Mouse (Mus musculus) MEL (cell line): ENCODE data around the gene Cplx2. TPM values are rescaled to one million over a fixed set of nuclear protein-coding genes. Genes with fewer than 3 reads are reported as not detected.
A peak's percentile ranks its signal among the peaks of the same experiment; 100 is the strongest.

Experiments used
- DNase-seq: peaks from one replicate; pipeline ENCODE4 v3.0.0; 2011; ENCODE audit warnings: low read depth, low spot score
- H3K27ac ChIP-seq: 2 replicates; pipeline ENCODE4 v1.5.1; 2012; ENCODE audit warnings: low read depth, mild to moderate bottlenecking, control low read depth, low read length, moderate library complexity; ENCODE audit not compliant: control insufficient read depth
- H3K27me3 ChIP-seq, 2 experiments: fragments of 150-350 bp in 1 of 2; sonication (generic) in 1 of 2; 2 replicates each; pipeline ENCODE4 v1.6.1; 2012; ENCODE audit warnings: low read length in 2 of 2, mild to moderate bottlenecking in 2 of 2, improper control_type of control experiment in 1 of 2, moderate library complexity in 1 of 2; ENCODE audit not compliant: insufficient read depth in 2 of 2, control insufficient read depth in 1 of 2
- H3K36me3 ChIP-seq, 2 experiments: 2 replicates each; pipeline ENCODE4 v1.6.1; 2012 to 2014; ENCODE audit warnings: low read length in 2 of 2, improper control_type of control experiment in 1 of 2, inconsistent platforms in 1 of 2, mild to moderate bottlenecking in 1 of 2; ENCODE audit not compliant: insufficient read depth in 2 of 2, control insufficient read depth in 1 of 2
- H3K4me1 ChIP-seq, 2 experiments: fragments of 150-350 bp in 1 of 2; sonication (generic) in 1 of 2; 2 replicates each; pipeline ENCODE4 v1.6.1; 2012; ENCODE audit warnings: low read length in 2 of 2, improper control_type of control experiment in 1 of 2, mild to moderate bottlenecking in 1 of 2; ENCODE audit not compliant: insufficient read depth in 2 of 2, control insufficient read depth in 1 of 2
- H3K4me3 ChIP-seq, 2 experiments: fragments of 150-350 bp in 1 of 2; sonication (generic) in 1 of 2; 2 replicates each; pipeline ENCODE4 v1.5.1; 2012; ENCODE audit warnings: low read depth in 2 of 2, low read length in 2 of 2, mild to moderate bottlenecking in 2 of 2, moderate library complexity in 2 of 2, control low read depth in 1 of 2, improper control_type of control experiment in 1 of 2; ENCODE audit not compliant: control insufficient read depth in 1 of 2, insufficient read depth in 1 of 2
- H3K79me2 ChIP-seq: 2 replicates; pipeline ENCODE4 v1.6.1; 2012; ENCODE audit warnings: mild to moderate bottlenecking, low read length, moderate library complexity; ENCODE audit not compliant: control insufficient read depth, poor library complexity, insufficient read depth
- H3K9ac ChIP-seq: 2 replicates; pipeline ENCODE4 v1.6.1; 2012; ENCODE audit warnings: low read depth, mild to moderate bottlenecking, control low read depth, low read length, moderate library complexity; ENCODE audit not compliant: control insufficient read depth, poor library complexity, severe bottlenecking
- H3K9me3 ChIP-seq: fragments of 150-350 bp; sonication (generic); replicated peaks from 2 replicates; pipeline ENCODE4 v1.6.1; 2012; ENCODE audit warnings: mild to moderate bottlenecking, low read length, improper control_type of control experiment, moderate library complexity; ENCODE audit not compliant: insufficient read depth
- BHLHE40 ChIP-seq: IDR thresholded peaks from 2 replicates; pipeline ENCODE4 v1.6.1; 2012; ENCODE audit warnings: low read depth, mild to moderate bottlenecking, inconsistent platforms, low read length, improper control_type of control experiment, borderline replicate concordance
- CHD1 ChIP-seq: IDR thresholded peaks from 2 replicates; pipeline ENCODE4 v1.6.1; 2012; ENCODE audit warnings: low read depth, mild to moderate bottlenecking, inconsistent platforms, low read length, improper control_type of control experiment
- CTCF ChIP-seq, 3 experiments: IDR thresholded peaks in 2 of 3; conservative IDR thresholded peaks in 1 of 3; 2 replicates each; pipeline ENCODE4 v1.5.1; 2011 to 2012; ENCODE audit warnings: low read length in 3 of 3, low read depth in 2 of 3, mild to moderate bottlenecking in 2 of 3, improper control_type of control experiment in 1 of 3, inconsistent platforms in 1 of 3, mixed read lengths in 1 of 3, moderate library complexity in 1 of 3; ENCODE audit not compliant: control insufficient read depth in 1 of 3, insufficient read depth in 1 of 3, poor library complexity in 1 of 3, severe bottlenecking in 1 of 3
- HCFC1 ChIP-seq: IDR thresholded peaks from 2 replicates; pipeline ENCODE4 v1.6.1; 2012; ENCODE audit warnings: low read depth, mild to moderate bottlenecking, inconsistent platforms, low read length, improper control_type of control experiment, moderate library complexity
- KAT2A ChIP-seq: conservative IDR thresholded peaks from 2 replicates; pipeline ENCODE4 v1.6.1; 2012; ENCODE audit warnings: low read depth, low read length, improper control_type of control experiment, inconsistent platforms
- MAX ChIP-seq: IDR thresholded peaks from 2 replicates; pipeline ENCODE4 v1.6.1; 2011; ENCODE audit warnings: low read length, improper control_type of control experiment
- MAZ ChIP-seq: IDR thresholded peaks from 2 replicates; pipeline ENCODE4 v1.6.1; 2012; ENCODE audit warnings: low read depth, mild to moderate bottlenecking, inconsistent platforms, low read length, improper control_type of control experiment
- MEF2A ChIP-seq: IDR thresholded peaks from 2 replicates; pipeline ENCODE4 v1.6.1; 2014; ENCODE audit warnings: low read depth, mild to moderate bottlenecking, inconsistent platforms, low read length, improper control_type of control experiment; ENCODE audit not compliant: poor library complexity, insufficient replicate concordance, severe bottlenecking; ENCODE audit errors: extremely low read depth
- MYC ChIP-seq: IDR thresholded peaks from 2 replicates; pipeline ENCODE4 v1.6.1; 2011; ENCODE audit warnings: low read depth, mild to moderate bottlenecking, low read length, improper control_type of control experiment, moderate library complexity
- NELFE ChIP-seq: IDR thresholded peaks from 2 replicates; pipeline ENCODE4 v1.6.1; 2011; ENCODE audit warnings: low read depth, low read length, improper control_type of control experiment
- POLR2A ChIP-seq, 2 experiments: IDR thresholded peaks; 2 replicates each; pipeline ENCODE4 v1.6.1; 2011 to 2012; ENCODE audit warnings: low read length in 2 of 2, mild to moderate bottlenecking in 2 of 2, control low read depth in 1 of 2, improper control_type of control experiment in 1 of 2, low read depth in 1 of 2, moderate library complexity in 1 of 2; ENCODE audit not compliant: control insufficient read depth in 1 of 2, insufficient read depth in 1 of 2, poor library complexity in 1 of 2
- POLR2AphosphoS2 ChIP-seq: IDR thresholded peaks from 2 replicates; pipeline ENCODE4 v1.6.1; 2011; ENCODE audit warnings: low read length, improper control_type of control experiment
- POLR2AphosphoS5 ChIP-seq: IDR thresholded peaks from 2 replicates; pipeline ENCODE4 v1.6.1; 2012; ENCODE audit warnings: low read depth, borderline replicate concordance, mild to moderate bottlenecking, inconsistent platforms, low read length, moderate library complexity, mixed read lengths
- RAD21 ChIP-seq: IDR thresholded peaks from 2 replicates; pipeline ENCODE4 v1.6.1; 2011; ENCODE audit warnings: mild to moderate bottlenecking, low read depth, low read length, improper control_type of control experiment
- SMC3 ChIP-seq: IDR thresholded peaks from 2 replicates; pipeline ENCODE4 v1.6.1; 2011; ENCODE audit warnings: low read depth, low read length, improper control_type of control experiment
- TAL1 ChIP-seq: IDR thresholded peaks from 2 replicates; pipeline ENCODE4 v1.6.1; 2012; ENCODE audit warnings: mild to moderate bottlenecking, inconsistent platforms, low read length, moderate library complexity, mixed read lengths
- TBP ChIP-seq: IDR thresholded peaks from 2 replicates; pipeline ENCODE4 v1.8.0; 2011; ENCODE audit warnings: low read depth, low read length, improper control_type of control experiment
- USF2 ChIP-seq, 2 experiments: IDR thresholded peaks; 2 replicates each; pipeline ENCODE4 v1.6.1; 2011 to 2012; ENCODE audit warnings: improper control_type of control experiment in 2 of 2, low read length in 2 of 2, borderline replicate concordance in 1 of 2, inconsistent platforms in 1 of 2, low read depth in 1 of 2, mild to moderate bottlenecking in 1 of 2; ENCODE audit not compliant: insufficient read depth in 1 of 2
- ZC3H11A ChIP-seq: IDR thresholded peaks from 2 replicates; pipeline ENCODE4 v1.6.1; 2012; ENCODE audit warnings: low read depth, mild to moderate bottlenecking, inconsistent platforms, low read length, improper control_type of control experiment
- polyA plus RNA-seq, 2 experiments: library from polyadenylated mRNA; stranded (reverse) in 1 of 2; unstranded in 1 of 2; fragments of >175 nt in 1 of 2; fragments of >200 nt in 1 of 2; gene quantifications; 2 replicates each; pipeline versions ENCODE4 v1.2.1 to v1.2.4; 2012; ENCODE audit warnings: low replicate concordance in 2 of 2, low read depth in 1 of 2; ENCODE audit not compliant: insufficient read length in 2 of 2, insufficient read depth in 1 of 2, missing spikeins in 1 of 2
- total RNA-seq: library from RNA; depleted of rRNA; stranded (reverse); fragments of 300-350 nt; gene quantifications from 2 replicates; pipeline ENCODE4 v1.2.3, GENCODE M21; 2012

Cplx2 gene
- total and polyA plus RNA-seq, 3 experiments: 1.8 to 4.7 TPM; not detected in 1

- Histone ChIP-seq H3K27ac (no peak overlapping the region), H3K36me3 (peaks cover 0 to 9% of the 10 kb centered on the region in 2 experiments; a peak in 2 of 4 replicates), H3K9ac (no peak overlapping the region), H3K27me3 (no peaks in the 10 kb centered on the region), H3K4me3 (no peak overlapping the region), H3K9me3 (no peaks in the 10 kb centered on the region), H3K4me1 (peaks cover 0 to 4% of the 10 kb centered on the region in 2 experiments; a peak in 1 of 4 replicates), H3K79me2 (no peaks in the 10 kb centered on the region)
- DNase-seq: peak; percentile 65
- TF ChIP-seq POLR2A (IDR thresholded peaks at IDR 0.05; ENCODE audit: control insufficient read depth in 1 of 2, insufficient read depth in 1 of 2, low read depth in 1 of 2, low read length in 2 of 2, poor library complexity in 1 of 2) (no peak), SMC3 (0 out of 2 replicates have a peak, but pooled peaks have one; percentile 6)
Measured at GRCm38 (mm10) chr13:54371387-54372330, 510 bp downstream of the Cplx2 start.

- H3K27ac ChIP-seq: no peak overlapping the region
Measured at GRCm38 (mm10) chr13:54372665-54373064, 1.5 kb downstream of the Cplx2 start.

GRCm38 (mm10) chr13:54374106-54374706 is 3.1 kb downstream of the Cplx2 start:
- H3K4me3 ChIP-seq: no peak overlapping the region
- no peak overlapping the region for H3K9ac ChIP-seq
- no peaks in the 10 kb centered on the region for H3K27me3 ChIP-seq
- H3K36me3 ChIP-seq: peaks cover 0 to 9% of the 10 kb centered on the region in 2 experiments; a peak in 2 of 4 replicates
- H3K9me3 ChIP-seq: no peaks in the 10 kb centered on the region
- DNase-seq: no peak
- H3K27ac ChIP-seq: no peak overlapping the region
- TF ChIP-seq USF2 (IDR thresholded peaks at IDR 0.05; ENCODE audit: borderline replicate concordance in 1 of 2, insufficient read depth in 1 of 2, low read depth in 1 of 2, low read length in 2 of 2) (no peak), KAT2A (no peak), TAL1 (no peak), MAX (no peak), CHD1 (no peak), NELFE (no peak), MYC (no peak), POLR2AphosphoS5 (no peak), POLR2A (IDR thresholded peaks at IDR 0.05; ENCODE audit: control insufficient read depth in 1 of 2, insufficient read depth in 1 of 2, low read depth in 1 of 2, low read length in 2 of 2, poor library complexity in 1 of 2) (no peak)
- peaks cover 0 to 4% of the 10 kb centered on the region in 2 experiments; a peak in 1 of 4 replicates for H3K4me1 ChIP-seq
- H3K79me2 ChIP-seq: no peaks in the 10 kb centered on the region

More at GRCm38 (mm10) chr13:54372665-54373064, 1.5 kb downstream of the Cplx2 start:
- peak; percentile 38 for DNase-seq
- H3K4me1 ChIP-seq: peaks cover 0 to 4% of the 10 kb centered on the region in 2 experiments; a peak in 1 of 4 replicates
- no peak overlapping the region for H3K4me3 ChIP-seq
- no peaks in the 10 kb centered on the region for H3K9me3 ChIP-seq
- no peaks in the 10 kb centered on the region for H3K27me3 ChIP-seq
- peaks cover 0 to 9% of the 10 kb centered on the region in 2 experiments; a peak in 2 of 4 replicates for H3K36me3 ChIP-seq
- TF ChIP-seq MEF2A (no peak), RAD21 (peak; percentile 38), MYC (no peak), CTCF (IDR thresholded peaks at IDR 0.05 in 2 of 3, conservative IDR thresholded peaks at IDR 0.05 in 1 of 3; ENCODE audit: control insufficient read depth in 1 of 3, insufficient read depth in 1 of 3, low read depth in 2 of 3, low read length in 3 of 3, poor library complexity in 1 of 3, severe bottlenecking in 1 of 3) (peak; percentile 37 to 85 (median 65)), TBP (no peak), BHLHE40 (no peak), SMC3 (peak; percentile 82), MAZ (no peak), POLR2AphosphoS2 (no peak), HCFC1 (no peak), ZC3H11A (peak; percentile 42)
- H3K79me2 ChIP-seq: no peaks in the 10 kb centered on the region
- H3K9ac ChIP-seq: no peak overlapping the region
